In the genomic region with DNA sequence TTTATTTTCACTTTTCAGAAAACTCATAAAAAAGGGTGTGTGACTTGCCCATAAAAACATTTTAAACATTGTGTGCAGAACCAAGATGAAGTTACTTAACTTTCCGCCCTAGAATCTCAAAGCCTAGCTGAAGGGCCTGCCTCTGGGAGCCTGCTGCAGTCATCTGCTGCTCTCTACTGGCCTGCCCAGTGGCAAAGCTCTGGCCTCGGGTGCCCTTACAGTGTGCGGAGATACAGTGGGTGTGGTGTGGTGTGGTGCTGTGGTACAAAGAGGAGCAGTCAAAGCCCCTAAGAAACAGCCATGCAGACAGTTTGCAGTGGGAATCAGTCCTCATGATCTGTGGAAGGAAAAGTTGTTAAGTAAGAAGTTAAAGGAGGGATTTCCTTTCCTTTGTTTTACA, we compare ENCODE assay signal across 25 mouse cellular contexts. TPM values are rescaled to one million over a fixed set of nuclear protein-coding genes. Genes with fewer than 3 reads are reported as not detected.
DNase-seq lines count a peak whose midpoint lies in the region; TF ChIP-seq lines count a peak whose summit lies in the region.
"Had no signal": no experiment of that assay in that cellular context is flagged by ENCODE, and none has a peak within 500 bp of the region (broad histone marks: within the 10 kb centered on the region; RNA-seq: fewer than 3 reads in every experiment).

No protein-coding gene starts in this region.

- WGBS in lung, adult 2 months: 84% methylated on average over 3 of the region's 3 CpGs
- 39% methylated on average over 3 of the region's 3 CpGs for WGBS in large intestine, adult 2 months

- TF ChIP-seq POLR2A in lung, adult 2 months (IDR thresholded peaks at IDR 0.05; ENCODE audit: borderline replicate concordance, extremely low read depth, low read depth, low read length): no peak

- no peak overlapping the region for H3K27ac ChIP-seq in gastrocnemius, adult 2 months
- H3K27ac ChIP-seq: embryonic facial prominence, embryonic 15.5 days; forebrain, embryonic 10.5 days; hindbrain, embryonic 13.5 days; hindbrain, postnatal 0 days had no signal

- peak; percentile 56 for DNase-seq in gastrocnemius, adult 2 months
- DNase-seq in gastrocnemius, postnatal 25 days: no peak
- no peak for DNase-seq in lung, adult 2 months
- DNase-seq in lung, postnatal 14 days: no peak
- peak; percentile 37 for DNase-seq in large intestine, adult 2 months (ENCODE audit: low read depth, low spot score)
- no peak for DNase-seq in left cerebral cortex, postnatal 4 days
- DNase-seq in right cerebral cortex, postnatal 4 days: no peak
- DNase-seq: adrenal gland, postnatal 10 days; B cell, adult 2 months; cerebellum, adult 11 months; cerebellum, adult 8-10 months; cerebellum, postnatal 14 days; embryo, embryonic 11 days; gastrocnemius, postnatal 10 days; heart, postnatal 10 days had no signal

- H3K4me1 ChIP-seq in lung, adult 2 months (ENCODE audit: control insufficient read depth, insufficient read depth, low read length): no peaks in the 10 kb centered on the region
- H3K4me1 ChIP-seq: embryonic facial prominence, embryonic 15.5 days; forebrain, embryonic 10.5 days; hindbrain, embryonic 13.5 days had no signal

- H3K4me3 ChIP-seq in gastrocnemius, adult 2 months: no peak overlapping the region
- H3K4me3 ChIP-seq in lung, adult 2 months (replicated peaks; ENCODE audit: extremely low read depth, low read depth, low read length): no peak overlapping the region
- H3K4me3 ChIP-seq: embryonic facial prominence, embryonic 15.5 days; erythroblast, embryonic 14.5 days; forebrain, embryonic 10.5 days; hindbrain, embryonic 13.5 days had no signal

- TF ChIP-seq CTCF in gastrocnemius, adult 2 months (IDR thresholded peaks at IDR 0.05): peak; percentile 61
- TF ChIP-seq CTCF in lung, adult 2 months (IDR thresholded peaks at IDR 0.05; ENCODE audit: insufficient read depth, low read length): 0 out of 2 replicates have a peak, but pooled peaks have one; percentile 3

- intact Hi-C loops in gastrocnemius, adult 2 months (cut with DNase I): loop anchor here (5.0 kb wide), 2 partner anchors 50 to 190 kb away; no protein-coding TSS in a partner anchor
- intact Hi-C loops in left cerebral cortex, postnatal 4 days (cut with DNase I): no loop called here

RNA-seq across cellular contexts. Expression of a gene that starts 23.9 kb away (rescaled TPM):
- 100 to 1,000 TPM; 445 to 720 TPM for total RNA-seq in gastrocnemius, adult 2 months (2021)
- 100 to 1,000 TPM; 290 to 471 TPM for total RNA-seq in gastrocnemius, postnatal 25 days (2021)
- polyA plus RNA-seq in lung, adult 2 months (2012; rRNA removed): 0.29 and 3.9 TPM in 2 replicates
- polyA plus RNA-seq in large intestine, adult 2 months (2012; rRNA removed): 0.04 and 0.10 TPM in 2 replicates
- total RNA-seq in left cerebral cortex, postnatal 4 days (2021): not detected
- total RNA-seq: common myeloid progenitor, adult 5-6 weeks; hematopoietic stem cell, adult 5-6 weeks had no signal
- polyA plus RNA-seq: brain, embryonic 14.5 days; erythroblast, embryonic 14.5 days; forebrain, embryonic 14.5 days; heart, embryonic 14.5 days; hindbrain, embryonic 13.5 days had no signal

RNA-seq across cellular contexts. Expression of a gene that starts 39.5 kb away (rescaled TPM):
- 1 to 10 TPM; 1.1 to 1.7 TPM for total RNA-seq in gastrocnemius, adult 2 months (2021)
- 1 to 10 TPM in 1 of 2 experiments, under 1 TPM in 1; 0.92 to 1.5 TPM for total RNA-seq in gastrocnemius, postnatal 25 days (2021)
- 0.63 and 0.77 TPM in 2 replicates for polyA plus RNA-seq in lung, adult 2 months (2012; rRNA removed)
- polyA plus RNA-seq in large intestine, adult 2 months (2012; rRNA removed): 5.0 and 5.2 TPM in 2 replicates
- 10 to 100 TPM in 1 of 2 experiments, 1 to 10 TPM in 1; 9.8 to 11.0 TPM for total RNA-seq in left cerebral cortex, postnatal 4 days (2021)

RNA-seq across cellular contexts. Expression of a gene that starts 45.8 kb away (rescaled TPM):
- total RNA-seq in gastrocnemius, adult 2 months (2021): 1 to 10 TPM; 1.4 to 1.7 TPM
- total RNA-seq in gastrocnemius, postnatal 25 days (2021): 1 to 10 TPM; 1.8 to 2.4 TPM
- 11.1 and 12.9 TPM in 2 replicates for polyA plus RNA-seq in lung, adult 2 months (2012; rRNA removed)
- polyA plus RNA-seq in large intestine, adult 2 months (2012; rRNA removed): 1.9 and 2.0 TPM in 2 replicates
- 1 to 10 TPM; 1.6 TPM for total RNA-seq in left cerebral cortex, postnatal 4 days (2021)
- total RNA-seq: common myeloid progenitor, adult 5-6 weeks; hematopoietic stem cell, adult 5-6 weeks had no signal
- polyA plus RNA-seq: erythroblast, embryonic 14.5 days had no signal

RNA-seq across cellular contexts. Expression of a gene that starts 55.7 kb away (rescaled TPM):
- total RNA-seq in gastrocnemius, adult 2 months (2021): 10 to 100 TPM; 15.7 to 40.3 TPM
- 10 to 100 TPM; 13.8 to 16.4 TPM for total RNA-seq in gastrocnemius, postnatal 25 days (2021)
- 113 and 118 TPM in 2 replicates for polyA plus RNA-seq in lung, adult 2 months (2012; rRNA removed)
- polyA plus RNA-seq in large intestine, adult 2 months (2012; rRNA removed): 42.4 and 43.6 TPM in 2 replicates
- 100 to 1,000 TPM; 113 to 116 TPM for total RNA-seq in left cerebral cortex, postnatal 4 days (2021)

Comparison
In these comparisons a context has a peak if more than half of its experiments do, and no peak if none do; other contexts are left out.
1. DNase-seq: peak in gastrocnemius, adult 2 months (single experiment) and large intestine, adult 2 months (single experiment); none in gastrocnemius, postnatal 25 days (single experiment), lung, adult 2 months (single experiment), lung, postnatal 14 days (single experiment), left cerebral cortex, postnatal 4 days (single experiment) and right cerebral cortex, postnatal 4 days (single experiment).
2. RNA of a gene that starts 23.9 kb away (total RNA-seq): 445 to 720 TPM in gastrocnemius, adult 2 months and 290 to 471 TPM in gastrocnemius, postnatal 25 days; not detected in left cerebral cortex, postnatal 4 days; every median in the first group is over 100 times any median in the second.